Mouse (Mus musculus): ENCODE measurements at regions not wholly inside any gene's neighbourhood (a gene's known extent, or its start where the extent isn't known, plus 50 kb on each side); places are given as distances from the start of the nearest gene placed in this dataset.

DNA sequence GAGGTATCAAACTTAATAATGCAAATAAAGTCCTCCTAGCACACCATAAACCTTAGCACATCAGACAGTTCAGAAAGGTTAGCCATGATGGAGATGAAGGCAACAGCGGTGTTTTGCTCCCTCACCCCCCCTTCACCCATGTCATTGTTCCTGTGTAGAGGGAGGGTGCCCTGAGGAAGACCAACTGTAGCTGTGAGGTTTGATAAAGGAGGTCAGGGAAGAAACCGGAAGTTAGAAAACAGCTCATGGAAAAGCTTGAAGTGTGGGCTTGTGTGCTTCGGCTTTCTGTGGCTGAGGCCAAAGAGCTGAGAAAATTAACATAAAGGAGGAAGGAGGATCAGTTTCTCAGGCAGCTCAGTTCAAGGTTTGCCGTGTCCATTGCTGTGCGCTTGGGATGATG lies 111.3 kb upstream of the Adra1b start:
- no peak for TF ChIP-seq POLR2A (IDR thresholded peaks at IDR 0.05; ENCODE audit: low read depth, low read length)
- TF ChIP-seq CTCF (conservative IDR thresholded peaks at IDR 0.05 in 1 of 2, IDR thresholded peaks at IDR 0.05 in 1 of 2; ENCODE audit: low read depth in 2 of 2, low read length in 2 of 2): no peak
- TF ChIP-seq MAX (IDR thresholded peaks at IDR 0.05; ENCODE audit: low read length): no peak
- no peak for TF ChIP-seq USF1 (IDR thresholded peaks at IDR 0.05; ENCODE audit: low read depth, low read length)
- no peak for TF ChIP-seq EP300 (IDR thresholded peaks at IDR 0.05; ENCODE audit: low read length)
- no peak for TF ChIP-seq ELF1 (IDR thresholded peaks at IDR 0.05; ENCODE audit: low read depth, low read length)
- no peak for TF ChIP-seq CHD1 (IDR thresholded peaks at IDR 0.05; ENCODE audit: low read depth, low read length)
- TF ChIP-seq SMC3 (IDR thresholded peaks at IDR 0.05; ENCODE audit: low read depth, low read length): no peak
- no peak for TF ChIP-seq POLR2AphosphoS2 (IDR thresholded peaks at IDR 0.05; ENCODE audit: low read depth, low read length)
- no peak for TF ChIP-seq E2F4 (IDR thresholded peaks at IDR 0.05; ENCODE audit: insufficient replicate concordance, low read depth, low read length)
- TF ChIP-seq RAD21 (IDR thresholded peaks at IDR 0.05; ENCODE audit: low read depth, low read length): no peak
- TF ChIP-seq JUND (conservative IDR thresholded peaks at IDR 0.05; ENCODE audit: low read depth, low read length): no peak

Measured in CH12.LX (cell line).